Mouse (Mus musculus): ENCODE data around the gene Epb41l1.
"Not testable (repeated sequence)": the region's sequence is repeated elsewhere in the genome, so short reads cannot be mapped to it uniquely, and the experiment has no call there.

Epb41l1 gene

GRCm38 (mm10) chr2:156420694-156421380 is at the start of gene Epb41l1:
TSS of gene Epb41l1 (plus strand) at chr2:156420909.
- DNase-seq = peak; percentile 36

GRCm38 (mm10) chr2:156376956-156377355 is 43.8 kb upstream of the Epb41l1 start:
- no peak for DNase-seq

GRCm38 (mm10) chr2:156379929-156380328 is 40.8 kb upstream of the Epb41l1 start:
- no peak for DNase-seq

GRCm38 (mm10) chr2:156381350-156381749 is 39.4 kb upstream of the Epb41l1 start:
- DNase-seq = no peak

GRCm38 (mm10) chr2:156392461-156393154 is 28.1 kb upstream of the Epb41l1 start:
- peak; percentile 85 for DNase-seq

- DNase-seq = no peak
Measured at GRCm38 (mm10) chr2:156393155-156393828, 27.4 kb upstream of the Epb41l1 start.

GRCm38 (mm10) chr2:156394282-156394681 is 26.4 kb upstream of the Epb41l1 start:
- DNase-seq = no peak

GRCm38 (mm10) chr2:156396096-156396495 is 24.6 kb upstream of the Epb41l1 start:
- DNase-seq = no peak

- DNase-seq = no peak
Measured at GRCm38 (mm10) chr2:156397988-156398387, 22.7 kb upstream of the Epb41l1 start.

GRCm38 (mm10) chr2:156399485-156399884 is 21.2 kb upstream of the Epb41l1 start:
- no peak for DNase-seq

GRCm38 (mm10) chr2:156401331-156401730 is 19.4 kb upstream of the Epb41l1 start:
- DNase-seq = peak; percentile 83

GRCm38 (mm10) chr2:156402036-156402435 is 18.7 kb upstream of the Epb41l1 start:
- DNase-seq = no peak

- no peak for DNase-seq
Measured at GRCm38 (mm10) chr2:156406987-156407386, 13.7 kb upstream of the Epb41l1 start.

- no peak for DNase-seq
Measured at GRCm38 (mm10) chr2:156408168-156408567, 12.5 kb upstream of the Epb41l1 start.

GRCm38 (mm10) chr2:156411348-156411747 is 9.4 kb upstream of the Epb41l1 start:
- DNase-seq = not testable (repeated sequence)

- no peak for DNase-seq
Measured at GRCm38 (mm10) chr2:156414996-156415395, 5.7 kb upstream of the Epb41l1 start.

GRCm38 (mm10) chr2:156415674-156416073 is 5.0 kb upstream of the Epb41l1 start:
- DNase-seq = no peak

GRCm38 (mm10) chr2:156417194-156417593 is 3.5 kb upstream of the Epb41l1 start:
- no peak for DNase-seq

GRCm38 (mm10) chr2:156418467-156418866 is 2.2 kb upstream of the Epb41l1 start:
- DNase-seq = no peak

- DNase-seq = no peak
Measured at GRCm38 (mm10) chr2:156420327-156420693, 399 bp upstream of the Epb41l1 start.

- DNase-seq = no peak
Measured at GRCm38 (mm10) chr2:156421381-156422110, 837 bp downstream of the Epb41l1 start.

GRCm38 (mm10) chr2:156422631-156423030 is 1.9 kb downstream of the Epb41l1 start:
- no peak for DNase-seq

GRCm38 (mm10) chr2:156423672-156424071 is 3.0 kb downstream of the Epb41l1 start:
- DNase-seq = no peak
